Mouse (Mus musculus) heart, adult 2 months (tissue): ENCODE results near the gene Cryab.

Experiments used
- CTCF ChIP-seq: fragments of 200-600 bp; IDR thresholded peaks from 2 replicates; pipeline ENCODE4 v1.8.1; 2022; ENCODE audit warnings: antibody characterized with exemption, mild to moderate bottlenecking, moderate library complexity
- POLR2A ChIP-seq: fragments of 200-500 bp; IDR thresholded peaks from 2 replicates; pipeline ENCODE4 v1.6.1; 2011; ENCODE audit warnings: mild to moderate bottlenecking, low read depth, low read length, control low read depth; ENCODE audit not compliant: insufficient read depth

DNA sequence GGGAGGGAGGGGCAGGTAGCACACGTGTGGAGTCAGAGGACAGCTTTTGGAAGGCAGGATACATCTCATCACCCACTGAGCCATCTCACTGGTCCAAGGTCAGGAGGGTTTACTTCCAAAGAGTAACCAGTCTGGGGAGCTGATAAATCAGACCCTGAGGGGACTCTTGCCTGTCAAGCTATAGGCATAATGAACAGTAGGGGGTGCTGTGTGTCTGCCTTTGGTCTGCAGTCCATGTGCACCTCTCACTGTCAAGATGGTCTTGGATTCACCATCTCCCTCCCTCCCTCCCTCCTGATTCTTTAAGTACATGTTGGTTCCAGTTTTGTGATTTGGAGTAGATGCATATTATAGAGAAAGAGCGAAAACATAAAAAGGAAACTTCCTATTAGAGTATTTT lies 49.9 kb downstream of the Cryab start:
- peak; percentile 73 for TF ChIP-seq CTCF
- no peak for TF ChIP-seq POLR2A
